Mouse (Mus musculus): ENCODE results near the gene Slc37a4. TPM values are rescaled to one million over a fixed set of nuclear protein-coding genes. Genes with fewer than 3 reads are reported as not detected.
A peak's percentile ranks its signal among the peaks of the same experiment; 100 is the strongest.
"Not testable (repeated sequence)": the region's sequence is repeated elsewhere in the genome, so short reads cannot be mapped to it uniquely, and the experiment has no call there.

The Slc37a4 gene
- polyA plus RNA-seq, 1 experiment, result 295 TPM

- H3K4me1 ChIP-seq (ENCODE audit: control insufficient read depth, insufficient read depth, low read length), result peaks cover 2% of the 10 kb centered on the region; the same call in 1 of the 2 replicates
- WGBS, result 77% methylated on average over 4 of the region's 4 CpGs
- no peak for TF ChIP-seq CTCF (conservative IDR thresholded peaks at IDR 0.05; ENCODE audit: insufficient read depth, insufficient read length, low read depth, low read length)
- no peak for TF ChIP-seq POLR2A (IDR thresholded peaks at IDR 0.05; ENCODE audit: low read depth, low read length)
- peaks cover 13% of the 10 kb centered on the region for H3K36me3 ChIP-seq (ENCODE audit: control insufficient read depth, insufficient read depth, low read length)
- peak; percentile 38 for DNase-seq
- H3K4me3 ChIP-seq (ENCODE audit: insufficient read depth, low read depth, low read length), result no peak overlapping the region
- no peaks in the 10 kb centered on the region for H3K27me3 ChIP-seq (replicated peaks; ENCODE audit: control insufficient read depth, insufficient read depth, low read length)
- no peak overlapping the region for H3K27ac ChIP-seq (ENCODE audit: insufficient read depth, low read depth, low read length)
These were observed 39.4 kb upstream of the Slc37a4 start for GRCm38 (mm10) chr9:44357207-44357606.

- Histone ChIP-seq H3K36me3 (ENCODE audit: control insufficient read depth, insufficient read depth, low read length) (peaks cover 1% of the 10 kb centered on the region; the same call in 1 of the 2 replicates), H3K27me3 (replicated peaks; ENCODE audit: control insufficient read depth, insufficient read depth, low read length) (no peaks in the 10 kb centered on the region), H3K27ac (ENCODE audit: insufficient read depth, low read depth, low read length) (peak within 1 kb of the TSS; percentile 62; the same call in 1 of the 2 replicates), H3K4me1 (ENCODE audit: control insufficient read depth, insufficient read depth, low read length) (peaks cover 2% of the 10 kb centered on the region; the same call in 1 of the 2 replicates), H3K4me3 (ENCODE audit: insufficient read depth, low read depth, low read length) (peak within 1 kb of the TSS; percentile 83)
- under 1% methylated on average over 44 of the region's 44 CpGs for WGBS
- TF ChIP-seq POLR2A (IDR thresholded peaks at IDR 0.05; ENCODE audit: low read depth, low read length), result peak; percentile 64
- 0 out of 2 replicates have a peak, but pooled peaks have one; percentile 21 for TF ChIP-seq CTCF (conservative IDR thresholded peaks at IDR 0.05; ENCODE audit: insufficient read depth, insufficient read length, low read depth, low read length)
- peak; percentile 97 for DNase-seq
These were observed 35.3 kb upstream of the Slc37a4 start, which contains the start of gene Vps11 for GRCm38 (mm10) chr9:44361190-44361917. Gene Vps11, minus strand, starts transcription at chr9:44361670.

GRCm38 (mm10) chr9:44361931-44362330, 34.7 kb upstream of the Slc37a4 start:
- not testable (repeated sequence) for DNase-seq; H3K4me1 ChIP-seq (ENCODE audit: control insufficient read depth, insufficient read depth, low read length); H3K27me3 ChIP-seq (replicated peaks; ENCODE audit: control insufficient read depth, insufficient read depth, low read length); H3K36me3 ChIP-seq (ENCODE audit: control insufficient read depth, insufficient read depth, low read length)
- peak overlapping the region; percentile 62; the same call in 1 of the 2 replicates for H3K27ac ChIP-seq (ENCODE audit: insufficient read depth, low read depth, low read length)
- peak overlapping the region; percentile 83; the same call in 1 of the 2 replicates for H3K4me3 ChIP-seq (ENCODE audit: insufficient read depth, low read depth, low read length)
- 38% methylated on average over 4 of the region's 4 CpGs for WGBS

- peak; percentile 51 for DNase-seq
- peaks cover 2% of the 10 kb centered on the region; the same call in 1 of the 2 replicates for H3K4me1 ChIP-seq (ENCODE audit: control insufficient read depth, insufficient read depth, low read length)
- no peaks in the 10 kb centered on the region for H3K27me3 ChIP-seq (replicated peaks; ENCODE audit: control insufficient read depth, insufficient read depth, low read length)
- WGBS, result 63% methylated on average over 3 of the region's 3 CpGs
- H3K4me3 ChIP-seq (ENCODE audit: insufficient read depth, low read depth, low read length), result no peak overlapping the region
- no peaks in the 10 kb centered on the region for H3K36me3 ChIP-seq (ENCODE audit: control insufficient read depth, insufficient read depth, low read length)
- TF ChIP-seq POLR2A (IDR thresholded peaks at IDR 0.05; ENCODE audit: low read depth, low read length) (no peak), CTCF (conservative IDR thresholded peaks at IDR 0.05; ENCODE audit: insufficient read depth, insufficient read length, low read depth, low read length) (peak; percentile 69)
- H3K27ac ChIP-seq (ENCODE audit: insufficient read depth, low read depth, low read length), result no peak overlapping the region
These were observed 32.2 kb upstream of the Slc37a4 start for GRCm38 (mm10) chr9:44364480-44364879.

- Histone ChIP-seq H3K4me3 (ENCODE audit: insufficient read depth, low read depth, low read length) (no peak overlapping the region), H3K27me3 (replicated peaks; ENCODE audit: control insufficient read depth, insufficient read depth, low read length) (no peaks in the 10 kb centered on the region), H3K36me3 (ENCODE audit: control insufficient read depth, insufficient read depth, low read length) (no peaks in the 10 kb centered on the region), H3K27ac (ENCODE audit: insufficient read depth, low read depth, low read length) (peak overlapping the region; percentile 34), H3K4me1 (ENCODE audit: control insufficient read depth, insufficient read depth, low read length) (peaks cover 6% of the 10 kb centered on the region; the same call in 1 of the 2 replicates)
- TF ChIP-seq POLR2A (IDR thresholded peaks at IDR 0.05; ENCODE audit: low read depth, low read length) (no peak), CTCF (conservative IDR thresholded peaks at IDR 0.05; ENCODE audit: insufficient read depth, insufficient read length, low read depth, low read length) (no peak)
- DNase-seq, result no peak
These were observed 23.3 kb upstream of the Slc37a4 start for GRCm38 (mm10) chr9:44373386-44373785.

- Histone ChIP-seq H3K4me1 (ENCODE audit: control insufficient read depth, insufficient read depth, low read length) (peaks cover 14% of the 10 kb centered on the region; the same call in 1 of the 2 replicates), H3K4me3 (ENCODE audit: insufficient read depth, low read depth, low read length) (no peak overlapping the region), H3K27ac (ENCODE audit: insufficient read depth, low read depth, low read length) (no peak overlapping the region; the same call in 1 of the 2 replicates), H3K36me3 (ENCODE audit: control insufficient read depth, insufficient read depth, low read length) (no peaks in the 10 kb centered on the region), H3K27me3 (replicated peaks; ENCODE audit: control insufficient read depth, insufficient read depth, low read length) (no peaks in the 10 kb centered on the region)
- WGBS, result 87% methylated on average over 6 of the region's 6 CpGs
- TF ChIP-seq POLR2A (IDR thresholded peaks at IDR 0.05; ENCODE audit: low read depth, low read length) (no peak), CTCF (conservative IDR thresholded peaks at IDR 0.05; ENCODE audit: insufficient read depth, insufficient read length, low read depth, low read length) (no peak)
- DNase-seq, result no peak
These were observed 20.5 kb upstream of the Slc37a4 start for GRCm38 (mm10) chr9:44376141-44376540.

GRCm38 (mm10) chr9:44377335-44377734, 19.3 kb upstream of the Slc37a4 start:
- WGBS, result 84% methylated on average over 2 of the region's 2 CpGs
- peaks cover 14% of the 10 kb centered on the region; the same call in 1 of the 2 replicates for H3K4me1 ChIP-seq (ENCODE audit: control insufficient read depth, insufficient read depth, low read length)

More at GRCm38 (mm10) chr9:44377335-44377734, 19.3 kb upstream of the Slc37a4 start:
- not testable (repeated sequence) for H3K27ac ChIP-seq (ENCODE audit: insufficient read depth, low read depth, low read length); H3K36me3 ChIP-seq (ENCODE audit: control insufficient read depth, insufficient read depth, low read length); H3K27me3 ChIP-seq (replicated peaks; ENCODE audit: control insufficient read depth, insufficient read depth, low read length); H3K4me3 ChIP-seq (ENCODE audit: insufficient read depth, low read depth, low read length); DNase-seq
